Mouse (Mus musculus): ENCODE data around the gene Arhgap35. TPM values are rescaled to one million over a fixed set of nuclear protein-coding genes. Genes with fewer than 3 reads are reported as not detected.
A peak's percentile ranks its signal among the peaks of the same experiment; 100 is the strongest.

The Arhgap35 gene
- polyA plus RNA-seq, 1 experiment from 2014 or later = 19.9 TPM

DNA sequence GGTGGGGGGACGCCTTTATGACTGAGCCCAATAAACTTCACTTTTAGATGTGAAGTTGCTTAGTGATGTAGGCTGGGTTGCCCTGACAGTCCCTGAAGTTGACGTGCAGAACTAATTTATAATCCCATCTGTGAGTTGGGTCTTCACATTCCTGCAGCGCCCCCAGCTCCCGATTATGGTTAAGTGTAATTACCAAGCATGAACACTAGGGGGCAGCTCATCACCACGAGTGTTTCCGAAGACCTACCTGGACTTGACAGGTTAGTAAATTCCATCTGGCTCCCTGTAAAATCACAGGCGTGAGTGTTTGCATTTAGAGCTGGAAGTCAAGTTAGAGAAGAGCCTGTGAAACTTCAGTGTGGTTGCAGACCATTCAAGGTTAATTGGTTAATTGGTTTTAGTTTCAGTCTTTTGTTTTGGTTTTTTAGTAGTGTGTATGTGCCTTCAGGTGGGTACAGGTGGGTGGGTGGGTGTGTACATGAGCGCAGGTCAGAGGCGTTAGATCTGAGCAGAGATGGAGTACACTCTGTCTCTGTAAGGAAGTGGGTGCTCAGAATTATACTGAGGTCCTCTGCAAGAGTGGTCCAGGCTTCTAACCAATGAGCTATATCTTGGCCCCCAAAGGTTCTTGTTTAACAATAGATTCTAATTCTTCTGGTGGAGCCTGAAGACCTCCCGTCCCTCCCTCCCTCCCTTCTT is 15.0 kb upstream of the Arhgap35 start:
- WGBS = 17% methylated on average over 10 of the region's 10 CpGs
- no peak for ATAC-seq (ENCODE audit: insufficient number of reproducible peaks, insufficient read depth, low FRiP score, low read depth)
- no peak overlapping the region for H3K4me2 ChIP-seq (replicated peaks; ENCODE audit: low read depth, low read length)
- no peaks in the 10 kb centered on the region for H3K9me3 ChIP-seq (ENCODE audit: control insufficient read depth, low read depth, low read length)
- no peaks in the 10 kb centered on the region for H3K36me3 ChIP-seq (ENCODE audit: control insufficient read depth, insufficient read depth, low read length)
- H3K27ac ChIP-seq (ENCODE audit: low read length) = no peak overlapping the region
- H3K4me1 ChIP-seq (ENCODE audit: control insufficient read depth, insufficient read depth, low read length) = no peaks in the 10 kb centered on the region
- no peak overlapping the region for H3K4me3 ChIP-seq (ENCODE audit: low read depth, low read length)
- H3K9ac ChIP-seq (replicated peaks; ENCODE audit: low read depth, low read length) = no peak overlapping the region
- H3K27me3 ChIP-seq (ENCODE audit: control insufficient read depth, insufficient read depth, low read length) = no peaks in the 10 kb centered on the region

DNA sequence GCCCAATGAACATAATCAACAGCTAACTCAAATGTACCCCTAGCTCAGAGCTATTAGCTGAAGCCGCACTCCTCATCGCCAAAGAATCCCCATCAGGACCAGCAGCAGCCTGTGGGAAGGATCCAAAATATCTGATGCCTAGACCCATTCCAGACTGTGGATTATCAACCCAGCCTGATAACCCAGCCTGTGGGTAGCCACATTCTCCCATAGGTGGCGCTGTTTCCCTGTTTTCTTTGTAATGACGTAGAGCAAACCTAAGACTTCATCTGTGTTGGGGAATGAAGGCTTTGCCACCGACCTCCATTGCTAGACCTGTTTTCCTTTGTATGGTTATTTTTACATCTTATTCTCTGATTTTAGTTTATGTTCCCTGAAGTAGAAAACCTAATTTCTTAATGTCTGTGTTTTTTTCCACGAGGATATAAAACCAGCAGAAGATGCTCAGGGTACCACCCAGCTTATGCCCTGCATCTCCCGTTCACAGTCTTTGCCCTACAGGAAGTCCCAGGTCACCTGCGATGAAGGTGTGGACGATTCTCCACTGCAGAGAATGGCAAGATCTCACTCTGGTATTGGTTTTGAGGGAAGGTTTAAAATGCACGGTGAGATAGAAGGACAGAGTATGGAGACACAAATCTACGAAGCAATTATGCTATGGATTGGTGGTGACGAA is 13.4 kb upstream of the Arhgap35 start:
- 36% methylated on average over 12 of the region's 12 CpGs for WGBS
- H3K27ac ChIP-seq (ENCODE audit: low read length) = no peak overlapping the region
- no peaks in the 10 kb centered on the region for H3K9me3 ChIP-seq (ENCODE audit: control insufficient read depth, low read depth, low read length)
- no peaks in the 10 kb centered on the region for H3K4me1 ChIP-seq (ENCODE audit: control insufficient read depth, insufficient read depth, low read length)
- no peak overlapping the region for H3K4me3 ChIP-seq (ENCODE audit: low read depth, low read length)
- H3K36me3 ChIP-seq (ENCODE audit: control insufficient read depth, insufficient read depth, low read length) = no peaks in the 10 kb centered on the region
- H3K4me2 ChIP-seq (replicated peaks; ENCODE audit: low read depth, low read length) = no peak overlapping the region
- no peaks in the 10 kb centered on the region for H3K27me3 ChIP-seq (ENCODE audit: control insufficient read depth, insufficient read depth, low read length)
- peak; percentile 70; the same call in 1 of the 2 replicates for ATAC-seq (ENCODE audit: insufficient number of reproducible peaks, insufficient read depth, low FRiP score, low read depth)
- no peak overlapping the region for H3K9ac ChIP-seq (replicated peaks; ENCODE audit: low read depth, low read length)

DNA sequence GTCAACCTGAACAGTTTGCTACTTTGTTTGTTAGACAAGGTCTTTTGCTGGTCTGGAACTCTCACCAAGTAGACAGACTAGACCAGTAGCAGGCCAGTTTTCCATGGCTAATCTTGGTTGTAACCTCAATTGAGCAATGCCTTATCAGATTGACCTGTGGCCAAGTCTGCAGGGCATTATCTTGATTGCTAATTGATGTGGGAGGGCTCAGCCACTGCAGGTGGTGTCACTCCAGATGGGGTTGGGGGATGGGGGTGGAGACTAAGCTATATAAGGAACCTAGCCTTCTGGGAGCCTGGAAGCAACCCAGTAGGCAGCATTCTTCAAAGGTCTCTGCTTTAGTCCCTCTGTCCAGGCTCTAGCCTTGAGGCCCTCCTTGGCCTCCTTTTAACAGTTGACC is 8.9 kb upstream of the Arhgap35 start:
- Histone ChIP-seq H3K4me3 (ENCODE audit: low read depth, low read length) (no peak overlapping the region), H3K27me3 (ENCODE audit: control insufficient read depth, insufficient read depth, low read length) (no peaks in the 10 kb centered on the region), H3K4me2 (replicated peaks; ENCODE audit: low read depth, low read length) (no peak overlapping the region), H3K27ac (ENCODE audit: low read length) (no peak overlapping the region), H3K9ac (replicated peaks; ENCODE audit: low read depth, low read length) (no peak overlapping the region), H3K36me3 (ENCODE audit: control insufficient read depth, insufficient read depth, low read length) (no peaks in the 10 kb centered on the region), H3K9me3 (ENCODE audit: control insufficient read depth, low read depth, low read length) (no peaks in the 10 kb centered on the region), H3K4me1 (ENCODE audit: control insufficient read depth, insufficient read depth, low read length) (no peaks in the 10 kb centered on the region)
- no peak for ATAC-seq (ENCODE audit: insufficient number of reproducible peaks, insufficient read depth, low FRiP score, low read depth)

DNA sequence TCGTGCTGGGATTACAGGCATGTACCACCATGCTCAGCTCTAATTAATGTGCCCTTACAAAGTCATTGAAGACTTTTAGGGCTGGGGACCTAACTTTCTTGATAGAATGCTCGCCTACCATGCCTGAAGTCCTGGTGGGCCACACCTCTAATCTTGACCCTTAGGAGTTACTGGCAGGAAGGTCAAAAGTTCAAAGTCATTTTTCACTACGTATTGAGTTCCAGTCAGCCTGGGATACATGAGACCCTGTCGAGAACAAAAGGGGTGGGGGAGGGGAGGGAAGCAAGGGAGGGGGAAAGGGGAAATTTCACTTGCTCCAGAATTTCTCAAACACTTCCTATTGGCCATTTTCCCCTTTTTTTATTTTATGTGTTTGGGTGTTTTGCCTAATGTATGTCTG is 8.3 kb upstream of the Arhgap35 start:
- 35% methylated on average over 4 of the region's 4 CpGs for WGBS

DNA sequence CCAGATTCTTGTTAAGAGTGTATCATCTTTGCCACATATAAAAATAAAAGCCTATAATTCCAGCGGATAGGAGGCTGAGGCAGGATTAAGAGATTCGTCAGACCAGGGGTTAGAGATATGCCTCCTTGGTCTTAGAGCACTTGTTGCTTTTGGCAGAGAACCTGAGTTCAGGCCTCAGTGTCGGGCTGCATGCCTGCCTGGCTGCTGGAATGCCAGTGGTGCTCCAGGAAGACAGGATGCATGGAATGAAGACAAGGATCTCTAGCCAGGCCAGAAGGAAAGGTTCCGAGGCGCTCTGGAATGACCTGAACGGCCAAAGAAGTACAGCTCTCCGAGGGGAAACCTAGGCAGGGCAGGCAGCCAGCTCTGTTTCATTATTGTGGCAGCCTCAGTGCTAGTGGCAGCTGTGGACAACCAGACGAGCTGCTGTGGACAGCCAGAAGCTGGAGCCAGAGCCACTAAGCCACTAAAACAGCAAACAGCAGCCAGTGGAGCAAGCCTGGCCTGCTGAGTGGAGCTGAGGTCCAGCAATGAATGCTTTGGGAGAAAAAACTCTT is 6.4 kb upstream of the Arhgap35 start:
- H3K9me3 ChIP-seq (ENCODE audit: control insufficient read depth, low read depth, low read length) = no peaks in the 10 kb centered on the region
- H3K27me3 ChIP-seq (ENCODE audit: control insufficient read depth, insufficient read depth, low read length) = no peaks in the 10 kb centered on the region
- no peak overlapping the region for H3K4me3 ChIP-seq (ENCODE audit: low read depth, low read length)
- no peak overlapping the region for H3K4me2 ChIP-seq (replicated peaks; ENCODE audit: low read depth, low read length)
- H3K9ac ChIP-seq (replicated peaks; ENCODE audit: low read depth, low read length) = no peak overlapping the region
- H3K4me1 ChIP-seq (ENCODE audit: control insufficient read depth, insufficient read depth, low read length) = peaks cover 5% of the 10 kb centered on the region; the same call in 1 of the 2 replicates
- H3K36me3 ChIP-seq (ENCODE audit: control insufficient read depth, insufficient read depth, low read length) = no peaks in the 10 kb centered on the region
- ATAC-seq (ENCODE audit: insufficient number of reproducible peaks, insufficient read depth, low FRiP score, low read depth) = no peak
- H3K27ac ChIP-seq (ENCODE audit: low read length) = no peak overlapping the region
- 78% methylated on average over 8 of the region's 8 CpGs for WGBS

More for the DNA sequence above, 8.3 kb upstream of the Arhgap35 start:
- no peaks in the 10 kb centered on the region for H3K36me3 ChIP-seq (ENCODE audit: control insufficient read depth, insufficient read depth, low read length)
- no peak overlapping the region for H3K4me3 ChIP-seq (ENCODE audit: low read depth, low read length)
- no peaks in the 10 kb centered on the region for H3K9me3 ChIP-seq (ENCODE audit: control insufficient read depth, low read depth, low read length)
- no peaks in the 10 kb centered on the region for H3K27me3 ChIP-seq (ENCODE audit: control insufficient read depth, insufficient read depth, low read length)
- no peak for ATAC-seq (ENCODE audit: insufficient number of reproducible peaks, insufficient read depth, low FRiP score, low read depth)
- H3K4me2 ChIP-seq (replicated peaks; ENCODE audit: low read depth, low read length) = no peak overlapping the region
- H3K27ac ChIP-seq (ENCODE audit: low read length) = no peak overlapping the region
- H3K9ac ChIP-seq (replicated peaks; ENCODE audit: low read depth, low read length) = no peak overlapping the region
- peaks cover 4% of the 10 kb centered on the region; the same call in 1 of the 2 replicates for H3K4me1 ChIP-seq (ENCODE audit: control insufficient read depth, insufficient read depth, low read length)

DNA sequence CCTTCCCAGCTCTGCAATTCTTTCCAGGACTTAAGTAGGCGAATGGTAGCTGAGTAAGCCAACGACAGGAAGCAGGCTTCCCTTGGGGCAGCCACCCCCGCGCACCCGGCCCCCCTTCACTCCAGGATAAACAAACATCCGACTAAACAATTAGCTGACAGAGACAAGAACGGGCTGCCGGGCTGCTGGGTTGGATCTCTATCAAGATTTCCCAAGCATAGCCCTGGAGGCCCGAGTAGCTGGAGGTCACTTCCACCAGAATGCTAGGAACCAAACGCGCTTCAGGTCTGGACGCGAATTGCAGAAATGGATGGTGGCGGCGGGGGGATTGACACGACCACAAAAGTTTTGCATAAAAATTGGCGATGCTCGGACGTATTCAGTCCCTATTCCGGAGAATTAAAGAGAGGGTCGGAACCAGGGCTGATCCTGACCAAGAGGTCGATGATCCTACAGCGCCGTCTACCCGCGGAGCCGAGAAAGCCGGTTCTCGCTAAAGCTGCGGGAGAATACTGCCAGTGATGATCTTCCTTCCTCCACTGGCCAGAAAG is 3.9 kb upstream of the Arhgap35 start:
- WGBS = 2% methylated on average over 30 of the region's 30 CpGs
- Histone ChIP-seq H3K27me3 (ENCODE audit: control insufficient read depth, insufficient read depth, low read length) (no peaks in the 10 kb centered on the region), H3K9me3 (ENCODE audit: control insufficient read depth, low read depth, low read length) (no peaks in the 10 kb centered on the region), H3K9ac (replicated peaks; ENCODE audit: low read depth, low read length) (no peak overlapping the region), H3K4me3 (ENCODE audit: low read depth, low read length) (peak overlapping the region; percentile 15; the same call in 1 of the 2 replicates), H3K4me2 (replicated peaks; ENCODE audit: low read depth, low read length) (peak overlapping the region; percentile 39), H3K27ac (ENCODE audit: low read length) (peak overlapping the region; percentile 78; the same call in 1 of the 2 replicates), H3K4me1 (ENCODE audit: control insufficient read depth, insufficient read depth, low read length) (peaks cover 8% of the 10 kb centered on the region; the same call in 1 of the 2 replicates), H3K36me3 (ENCODE audit: control insufficient read depth, insufficient read depth, low read length) (no peaks in the 10 kb centered on the region)
- no peak for ATAC-seq (ENCODE audit: insufficient number of reproducible peaks, insufficient read depth, low FRiP score, low read depth)

DNA sequence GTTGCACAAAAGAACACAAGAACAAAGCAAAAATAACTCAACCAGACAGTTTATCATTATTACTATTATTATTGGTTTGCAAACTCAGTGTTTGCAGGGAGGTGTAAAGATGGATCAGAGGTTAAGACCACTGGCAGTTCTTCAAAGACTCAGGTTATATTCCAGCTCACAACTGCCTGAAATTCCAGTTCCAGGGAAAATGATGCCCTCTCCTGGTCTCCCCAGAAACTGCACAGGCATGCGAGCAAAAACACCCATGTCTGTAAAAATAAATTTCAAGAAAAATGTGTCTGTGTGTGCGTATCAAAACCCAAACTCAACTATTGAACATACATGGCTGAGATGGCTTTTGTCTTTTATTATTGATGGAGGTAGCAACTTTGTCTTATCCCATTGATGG is 2.3 kb upstream of the Arhgap35 start:
- Histone ChIP-seq H3K4me2 (replicated peaks; ENCODE audit: low read depth, low read length) (no peak overlapping the region), H3K4me3 (ENCODE audit: low read depth, low read length) (no peak overlapping the region), H3K9me3 (ENCODE audit: control insufficient read depth, low read depth, low read length) (no peaks in the 10 kb centered on the region), H3K27me3 (ENCODE audit: control insufficient read depth, insufficient read depth, low read length) (no peaks in the 10 kb centered on the region), H3K27ac (ENCODE audit: low read length) (no peak overlapping the region), H3K4me1 (ENCODE audit: control insufficient read depth, insufficient read depth, low read length) (peaks cover 24% of the 10 kb centered on the region), H3K9ac (replicated peaks; ENCODE audit: low read depth, low read length) (no peak overlapping the region), H3K36me3 (ENCODE audit: control insufficient read depth, insufficient read depth, low read length) (no peaks in the 10 kb centered on the region)
- WGBS = 20% methylated on average over 2 of the region's 2 CpGs
- ATAC-seq (ENCODE audit: insufficient number of reproducible peaks, insufficient read depth, low FRiP score, low read depth) = no peak

DNA sequence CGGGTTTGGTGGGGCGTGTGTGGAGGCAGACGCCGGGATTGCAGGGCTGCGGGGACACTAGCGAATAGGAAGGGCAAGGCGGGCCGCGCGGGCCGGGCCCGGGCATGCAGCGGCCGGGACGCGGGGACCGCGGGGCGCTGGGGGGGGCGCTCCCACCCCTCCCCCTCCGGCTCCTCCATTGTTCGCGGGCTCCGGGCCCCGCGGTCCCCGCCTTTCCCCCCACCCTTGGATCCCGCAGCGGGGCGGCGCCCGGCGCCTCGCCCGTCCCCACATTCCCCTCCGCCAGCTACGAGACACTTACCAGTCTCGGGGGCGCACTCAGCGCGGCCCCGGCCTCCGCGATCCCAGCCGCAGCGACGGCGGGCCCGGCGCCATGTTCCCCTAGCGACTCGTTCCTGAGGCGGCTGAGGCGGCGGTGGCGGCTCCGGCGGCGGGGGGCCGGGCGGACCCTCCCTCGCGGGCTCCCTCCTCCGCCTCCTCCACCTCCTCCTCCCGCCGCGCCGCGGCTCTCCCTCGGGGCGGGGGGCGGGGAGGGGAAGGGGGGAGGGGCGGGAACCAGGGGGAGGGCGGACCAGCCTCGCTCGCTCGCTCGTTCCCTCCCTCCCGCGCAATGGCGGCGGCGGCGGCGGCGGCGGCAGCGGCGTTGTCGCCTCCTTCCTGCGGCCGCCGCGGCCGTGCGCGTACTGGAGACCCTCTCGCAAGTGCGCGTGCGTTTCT is 464 bp downstream of the Arhgap35 start:
- Histone ChIP-seq H3K4me2 (replicated peaks; ENCODE audit: low read depth, low read length) (peak overlapping the region; percentile 84), H3K4me3 (ENCODE audit: low read depth, low read length) (peak overlapping the region; percentile 92), H3K9me3 (ENCODE audit: control insufficient read depth, low read depth, low read length) (no peaks in the 10 kb centered on the region), H3K4me1 (ENCODE audit: control insufficient read depth, insufficient read depth, low read length) (peaks cover 34% of the 10 kb centered on the region), H3K27me3 (ENCODE audit: control insufficient read depth, insufficient read depth, low read length) (no peaks in the 10 kb centered on the region), H3K27ac (ENCODE audit: low read length) (peak overlapping the region; percentile 100), H3K9ac (replicated peaks; ENCODE audit: low read depth, low read length) (peak overlapping the region; percentile 97), H3K36me3 (ENCODE audit: control insufficient read depth, insufficient read depth, low read length) (no peaks in the 10 kb centered on the region)
- ATAC-seq (ENCODE audit: insufficient number of reproducible peaks, insufficient read depth, low FRiP score, low read depth) = peak; percentile 26
- WGBS = under 1% methylated on average over 36 of the region's 101 CpGs

Data from stomach, embryonic 14.5 days (tissue).